Mouse (Mus musculus): ENCODE measurements at regions not wholly inside any gene's neighbourhood (a gene's known extent, or its start where the extent isn't known, plus 50 kb on each side); places are given as distances from the start of the nearest gene placed in this dataset.

GRCm38 (mm10) chr5:144621967-144622366 lies 76.3 kb downstream of the Nptx2 start:
- no peak for DNase-seq (ENCODE audit: low spot score)
- Histone ChIP-seq H3K4me2 (replicated peaks; ENCODE audit: low read depth) (no peak overlapping the region), H3K4me1 (replicated peaks; ENCODE audit: control insufficient read depth, insufficient read depth) (no peaks in the 10 kb centered on the region), H3K9me3 (ENCODE audit: control insufficient read depth, low read length) (no peaks in the 10 kb centered on the region), H3K4me3 (ENCODE audit: low read depth, low read length) (no peak overlapping the region), H3K27ac (replicated peaks) (no peak overlapping the region), H3K27me3 (ENCODE audit: control insufficient read depth, insufficient read depth, low read length) (no peaks in the 10 kb centered on the region), H3K9ac (ENCODE audit: low read length) (no peak overlapping the region), H3K36me3 (ENCODE audit: control insufficient read depth, insufficient read depth, low read length) (no peaks in the 10 kb centered on the region)
- no peak for ATAC-seq (ENCODE audit: low FRiP score, low TSS enrichment)
- WGBS: 92% methylated on average over 14 of the region's 14 CpGs
- TF ChIP-seq CTCF (IDR thresholded peaks at IDR 0.05; ENCODE audit: low read depth) (no peak), EP300 (optimal IDR thresholded peaks at IDR 0.05) (no peak)

- Histone ChIP-seq H3K9me3 (ENCODE audit: control insufficient read depth, low read length) (no peaks in the 10 kb centered on the region), H3K4me3 (ENCODE audit: low read depth, low read length) (no peak overlapping the region), H3K9ac (ENCODE audit: low read length) (no peak overlapping the region), H3K27me3 (ENCODE audit: control insufficient read depth, insufficient read depth, low read length) (no peaks in the 10 kb centered on the region), H3K27ac (replicated peaks) (no peak overlapping the region), H3K36me3 (ENCODE audit: control insufficient read depth, insufficient read depth, low read length) (no peaks in the 10 kb centered on the region), H3K4me1 (replicated peaks; ENCODE audit: control insufficient read depth, insufficient read depth) (no peaks in the 10 kb centered on the region), H3K4me2 (replicated peaks; ENCODE audit: low read depth) (no peak overlapping the region)
- TF ChIP-seq EP300 (optimal IDR thresholded peaks at IDR 0.05) (no peak), CTCF (IDR thresholded peaks at IDR 0.05; ENCODE audit: low read depth) (no peak)
- WGBS: 42% methylated on average over 10 of the region's 10 CpGs
- ATAC-seq (ENCODE audit: low FRiP score, low TSS enrichment): no peak
- no peak for DNase-seq (ENCODE audit: low spot score)
These were observed 77.7 kb downstream of the Nptx2 start for GRCm38 (mm10) chr5:144623358-144623757.

- ATAC-seq (ENCODE audit: low FRiP score, low TSS enrichment): no peak
- TF ChIP-seq EP300 (optimal IDR thresholded peaks at IDR 0.05) (no peak), CTCF (IDR thresholded peaks at IDR 0.05; ENCODE audit: low read depth) (no peak)
- Histone ChIP-seq H3K9me3 (ENCODE audit: control insufficient read depth, low read length) (no peaks in the 10 kb centered on the region), H3K36me3 (ENCODE audit: control insufficient read depth, insufficient read depth, low read length) (no peaks in the 10 kb centered on the region), H3K27ac (replicated peaks) (no peak overlapping the region), H3K4me1 (replicated peaks; ENCODE audit: control insufficient read depth, insufficient read depth) (no peaks in the 10 kb centered on the region), H3K27me3 (ENCODE audit: control insufficient read depth, insufficient read depth, low read length) (no peaks in the 10 kb centered on the region), H3K9ac (ENCODE audit: low read length) (no peak overlapping the region), H3K4me2 (replicated peaks; ENCODE audit: low read depth) (no peak overlapping the region), H3K4me3 (ENCODE audit: low read depth, low read length) (no peak overlapping the region)
- WGBS: 81% methylated on average over 6 of the region's 6 CpGs
- no peak for DNase-seq (ENCODE audit: low spot score)
These were observed 86.6 kb downstream of the Nptx2 start for GRCm38 (mm10) chr5:144632295-144632694.

GRCm38 (mm10) chr5:144638631-144639030 lies 92.9 kb downstream of the Nptx2 start:
- Histone ChIP-seq H3K4me3 (ENCODE audit: low read depth, low read length) (no peak overlapping the region), H3K4me2 (replicated peaks; ENCODE audit: low read depth) (no peak overlapping the region), H3K27me3 (ENCODE audit: control insufficient read depth, insufficient read depth, low read length) (no peaks in the 10 kb centered on the region), H3K27ac (replicated peaks) (no peak overlapping the region), H3K36me3 (ENCODE audit: control insufficient read depth, insufficient read depth, low read length) (no peaks in the 10 kb centered on the region), H3K9ac (ENCODE audit: low read length) (no peak overlapping the region), H3K9me3 (ENCODE audit: control insufficient read depth, low read length) (no peaks in the 10 kb centered on the region), H3K4me1 (replicated peaks; ENCODE audit: control insufficient read depth, insufficient read depth) (no peaks in the 10 kb centered on the region)
- DNase-seq (ENCODE audit: low spot score): peak; percentile 24
- no peak for ATAC-seq (ENCODE audit: low FRiP score, low TSS enrichment)
- no peak for TF ChIP-seq EP300 (optimal IDR thresholded peaks at IDR 0.05)
- peak; percentile 74 for TF ChIP-seq CTCF (IDR thresholded peaks at IDR 0.05; ENCODE audit: low read depth)
- WGBS: 65% methylated on average over 3 of the region's 3 CpGs

GRCm38 (mm10) chr5:144639639-144640038 lies 93.9 kb downstream of the Nptx2 start:
- ATAC-seq (ENCODE audit: low FRiP score, low TSS enrichment): no peak
- Histone ChIP-seq H3K9me3 (ENCODE audit: control insufficient read depth, low read length) (no peaks in the 10 kb centered on the region), H3K36me3 (ENCODE audit: control insufficient read depth, insufficient read depth, low read length) (no peaks in the 10 kb centered on the region), H3K9ac (ENCODE audit: low read length) (no peak overlapping the region), H3K4me1 (replicated peaks; ENCODE audit: control insufficient read depth, insufficient read depth) (no peaks in the 10 kb centered on the region), H3K4me3 (ENCODE audit: low read depth, low read length) (no peak overlapping the region), H3K27ac (replicated peaks) (no peak overlapping the region), H3K27me3 (ENCODE audit: control insufficient read depth, insufficient read depth, low read length) (no peaks in the 10 kb centered on the region), H3K4me2 (replicated peaks; ENCODE audit: low read depth) (no peak overlapping the region)
- TF ChIP-seq EP300 (optimal IDR thresholded peaks at IDR 0.05): no peak
- TF ChIP-seq CTCF (IDR thresholded peaks at IDR 0.05; ENCODE audit: low read depth): no peak
- no peak for DNase-seq (ENCODE audit: low spot score)
- 69% methylated on average over 5 of the region's 5 CpGs for WGBS

- Histone ChIP-seq H3K27me3 (ENCODE audit: control insufficient read depth, insufficient read depth, low read length) (no peaks in the 10 kb centered on the region), H3K9me3 (ENCODE audit: control insufficient read depth, low read length) (no peaks in the 10 kb centered on the region), H3K9ac (ENCODE audit: low read length) (no peak overlapping the region), H3K4me2 (replicated peaks; ENCODE audit: low read depth) (no peak overlapping the region), H3K36me3 (ENCODE audit: control insufficient read depth, insufficient read depth, low read length) (no peaks in the 10 kb centered on the region), H3K4me3 (ENCODE audit: low read depth, low read length) (no peak overlapping the region), H3K27ac (replicated peaks) (no peak overlapping the region), H3K4me1 (replicated peaks; ENCODE audit: control insufficient read depth, insufficient read depth) (no peaks in the 10 kb centered on the region)
- no peak for ATAC-seq (ENCODE audit: low FRiP score, low TSS enrichment)
- 40% methylated on average over 8 of the region's 8 CpGs for WGBS
- DNase-seq (ENCODE audit: low spot score): no peak
- no peak for TF ChIP-seq CTCF (IDR thresholded peaks at IDR 0.05; ENCODE audit: low read depth)
- TF ChIP-seq EP300 (optimal IDR thresholded peaks at IDR 0.05): no peak
These were observed 97.1 kb downstream of the Nptx2 start for GRCm38 (mm10) chr5:144642766-144643165.
